Mouse (Mus musculus) lung, postnatal 0 days (tissue): ENCODE results near the gene Rapgef6. TPM values are rescaled to one million over a fixed set of nuclear protein-coding genes. Genes with fewer than 3 reads are reported as not detected.

ENCODE experiments used
- ATAC-seq: fragments of 200-750 bp; cut with Nextera tagmentation; 2 replicates; pipeline ENCODE4 v1.8.0; 2017; ENCODE audit warnings: moderate library complexity
- DNase-seq: peaks from one replicate; pipeline ENCODE4 v3.0.0-alpha.2; 2016; ENCODE audit warnings: low spot score
- H3K27ac ChIP-seq: fragments of 300-500 bp; sonication (generic); 2 replicates; pipeline ENCODE4 v1.5.1; 2014; ENCODE audit warnings: antibody characterized with exemption, mild to moderate bottlenecking, low read length, mixed read lengths
- H3K27me3 ChIP-seq: fragments of 300-500 bp; sonication (generic); replicated peaks from 2 replicates; pipeline ENCODE4 v1.6.1; 2014; ENCODE audit warnings: low read length, mixed read lengths; ENCODE audit not compliant: insufficient read depth
- H3K36me3 ChIP-seq: fragments of 300-500 bp; sonication (generic); 2 replicates; pipeline ENCODE4 v1.6.1; 2014; ENCODE audit warnings: low read length, mixed read lengths; ENCODE audit not compliant: insufficient read depth
- H3K4me1 ChIP-seq: fragments of 300-500 bp; sonication (generic); 2 replicates; pipeline ENCODE4 v1.6.1; 2014; ENCODE audit warnings: antibody characterized with exemption, low read depth, low read length, mixed read lengths; ENCODE audit not compliant: insufficient read depth
- H3K4me2 ChIP-seq: fragments of 300-500 bp; sonication (generic); replicated peaks from 2 replicates; pipeline ENCODE4 v1.6.1; 2014; ENCODE audit warnings: low read depth, mild to moderate bottlenecking, low read length, moderate library complexity, mixed read lengths
- H3K4me3 ChIP-seq: fragments of 300-500 bp; sonication (generic); 2 replicates; pipeline ENCODE4 v1.5.1; 2014; ENCODE audit warnings: low read depth, low read length
- H3K9ac ChIP-seq: fragments of 300-500 bp; sonication (generic); replicated peaks from 2 replicates; pipeline ENCODE4 v1.6.1; 2014; ENCODE audit warnings: low read depth, mild to moderate bottlenecking
- H3K9me3 ChIP-seq: fragments of 300-500 bp; sonication (generic); 2 replicates; pipeline ENCODE4 v1.6.1; 2016; ENCODE audit warnings: low read length, mixed read lengths
- CTCF ChIP-seq: IDR thresholded peaks from 2 replicates; pipeline ENCODE4 v1.5.1; 2016; ENCODE audit warnings: antibody characterized with exemption, mild to moderate bottlenecking
- EP300 ChIP-seq: IDR thresholded peaks from 2 replicates; pipeline ENCODE4 v1.6.1; 2016; ENCODE audit warnings: antibody characterized with exemption, mild to moderate bottlenecking, control low read depth
- WGBS: fragments of 180-500 bp; shearing (Covaris S2); extraction: QIAGEN DNeasy Blood & Tissue Kit; methylation state at CpG from one replicate; pipeline ENCODE4 v1.1.7; 2014; 5-methylcytosine and 5-hydroxymethylcytosine counted together
- polyA plus RNA-seq: library from polyadenylated mRNA; unstranded; fragments of >200 nt; fragmentation: Nextera tagmentation; extraction: Ambion mirVana; gene quantifications from 2 replicates; pipeline ENCODE4 v1.2.1, GENCODE M21; 2015

The Rapgef6 gene
- polyA plus RNA-seq, 1 experiment from 2014 or later: 28.3 TPM

- Histone ChIP-seq H3K4me1 (peaks cover 5% of the 10 kb centered on the region; the same call in 1 of the 2 replicates), H3K27me3 (no peaks in the 10 kb centered on the region), H3K9ac (no peak overlapping the region), H3K9me3 (no peaks in the 10 kb centered on the region), H3K4me2 (no peak overlapping the region), H3K36me3 (no peaks in the 10 kb centered on the region), H3K27ac (peak overlapping the region; percentile 55; the same call in 1 of the 2 replicates), H3K4me3 (no peak overlapping the region)
- TF ChIP-seq CTCF (no peak), EP300 (no peak)
- 92% methylated on average over 1 of the region's 1 CpGs for WGBS
- DNase-seq (no peak), ATAC-seq (no peak)
These were observed 8.3 kb downstream of the Rapgef6 start for GRCm38 (mm10) chr11:54530916-54531315.

GRCm38 (mm10) chr11:54533834-54534233 lies 11.2 kb downstream of the Rapgef6 start:
- H3K9me3 ChIP-seq: no peaks in the 10 kb centered on the region

DNA sequence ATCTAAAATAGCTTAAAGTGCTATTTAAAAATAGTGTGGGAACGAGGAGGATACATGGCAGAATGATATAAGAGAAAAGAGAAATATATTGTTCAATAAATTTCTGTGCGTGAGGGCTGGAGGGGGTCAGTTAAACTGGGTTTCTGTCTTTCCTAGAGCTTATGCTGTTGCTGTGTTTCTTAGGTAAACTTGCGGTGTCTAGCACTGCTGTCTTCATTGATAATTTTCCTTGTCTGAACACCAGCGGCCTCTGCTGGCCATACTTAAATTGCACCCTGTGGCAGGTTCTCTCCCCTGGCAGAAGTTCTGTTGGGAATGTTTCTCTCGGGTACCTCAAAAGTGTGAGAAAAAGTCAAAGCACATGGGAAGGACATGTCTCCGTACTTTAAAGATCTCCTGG lies 12.2 kb downstream of the Rapgef6 start:
- Histone ChIP-seq H3K27ac (no peak overlapping the region), H3K4me1 (peaks cover 12% of the 10 kb centered on the region; the same call in 1 of the 2 replicates), H3K4me3 (no peak overlapping the region), H3K9me3 (no peaks in the 10 kb centered on the region), H3K4me2 (no peak overlapping the region), H3K27me3 (no peaks in the 10 kb centered on the region), H3K36me3 (no peaks in the 10 kb centered on the region), H3K9ac (no peak overlapping the region)
- ATAC-seq (0 out of 2 replicates have a peak, but pooled peaks have one; percentile 33), DNase-seq (peak; percentile 81)
- WGBS: 40% methylated on average over 6 of the region's 6 CpGs
- TF ChIP-seq EP300 (no peak), CTCF (peak; percentile 88)

More at GRCm38 (mm10) chr11:54533834-54534233, 11.2 kb downstream of the Rapgef6 start:
- Histone ChIP-seq H3K9ac (no peak overlapping the region), H3K27ac (no peak overlapping the region), H3K27me3 (no peaks in the 10 kb centered on the region), H3K4me2 (no peak overlapping the region), H3K4me3 (no peak overlapping the region), H3K4me1 (peaks cover 8% of the 10 kb centered on the region; the same call in 1 of the 2 replicates), H3K36me3 (no peaks in the 10 kb centered on the region)
- WGBS: 61% methylated on average over 2 of the region's 2 CpGs
- no peak for ATAC-seq
- TF ChIP-seq CTCF (no peak), EP300 (no peak)
- no peak for DNase-seq

DNA sequence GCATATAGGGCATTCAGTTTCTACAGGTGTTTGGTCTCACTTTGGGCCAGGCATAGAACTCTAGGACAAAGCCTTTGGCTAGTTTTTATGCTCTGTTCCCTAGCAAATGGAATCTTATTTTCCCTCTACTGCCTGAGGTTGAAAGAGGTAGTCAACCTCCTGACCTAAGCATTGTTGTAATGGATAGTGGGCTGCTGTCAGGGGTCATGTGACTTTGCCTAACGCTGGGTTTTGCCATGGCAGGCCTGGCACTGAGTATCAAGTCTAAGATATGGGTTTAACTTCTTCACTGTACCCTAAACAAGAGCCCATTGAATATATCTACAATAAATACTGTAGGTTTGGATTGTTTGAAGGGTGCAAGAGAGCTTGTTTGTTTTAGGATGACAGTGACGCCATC lies 16.4 kb downstream of the Rapgef6 start:
- Histone ChIP-seq H3K9ac (no peak overlapping the region), H3K4me3 (no peak overlapping the region), H3K27me3 (no peaks in the 10 kb centered on the region), H3K36me3 (no peaks in the 10 kb centered on the region), H3K27ac (no peak overlapping the region), H3K4me1 (peaks cover 7% of the 10 kb centered on the region; the same call in 1 of the 2 replicates), H3K9me3 (no peaks in the 10 kb centered on the region), H3K4me2 (no peak overlapping the region)
- no peak for DNase-seq
- WGBS: 46% methylated on average over 2 of the region's 2 CpGs
- ATAC-seq: no peak
- TF ChIP-seq CTCF (no peak), EP300 (no peak)

DNA sequence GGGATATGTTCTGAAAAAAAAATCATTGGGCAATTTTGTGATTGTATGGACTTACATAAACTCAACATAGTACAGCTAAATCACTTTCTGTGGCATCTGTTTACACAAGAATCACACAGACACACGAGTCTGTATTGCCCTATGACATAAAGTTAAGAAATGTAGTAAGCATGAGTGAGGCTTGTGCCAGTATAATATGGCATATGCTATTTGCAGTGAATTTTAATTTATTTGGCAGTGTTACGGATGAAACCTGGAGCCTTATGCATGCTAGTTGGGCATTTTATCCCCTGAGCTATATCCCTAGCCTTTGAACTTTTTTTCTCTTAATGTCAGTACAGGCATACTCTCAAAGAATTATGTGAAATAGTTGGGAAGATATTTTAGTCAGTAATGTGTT lies 16.8 kb downstream of the Rapgef6 start:
- H3K4me2 ChIP-seq: no peak overlapping the region
- WGBS: 54% methylated on average over 2 of the region's 2 CpGs
- no peaks in the 10 kb centered on the region for H3K27me3 ChIP-seq
- no peak overlapping the region for H3K9ac ChIP-seq
- DNase-seq (no peak), ATAC-seq (no peak)
- H3K9me3 ChIP-seq: no peaks in the 10 kb centered on the region
- H3K27ac ChIP-seq: no peak overlapping the region
- no peak overlapping the region for H3K4me3 ChIP-seq
- H3K36me3 ChIP-seq: no peaks in the 10 kb centered on the region
- TF ChIP-seq EP300: no peak
- no peak for TF ChIP-seq CTCF
- peaks cover 7% of the 10 kb centered on the region; the same call in 1 of the 2 replicates for H3K4me1 ChIP-seq

DNA sequence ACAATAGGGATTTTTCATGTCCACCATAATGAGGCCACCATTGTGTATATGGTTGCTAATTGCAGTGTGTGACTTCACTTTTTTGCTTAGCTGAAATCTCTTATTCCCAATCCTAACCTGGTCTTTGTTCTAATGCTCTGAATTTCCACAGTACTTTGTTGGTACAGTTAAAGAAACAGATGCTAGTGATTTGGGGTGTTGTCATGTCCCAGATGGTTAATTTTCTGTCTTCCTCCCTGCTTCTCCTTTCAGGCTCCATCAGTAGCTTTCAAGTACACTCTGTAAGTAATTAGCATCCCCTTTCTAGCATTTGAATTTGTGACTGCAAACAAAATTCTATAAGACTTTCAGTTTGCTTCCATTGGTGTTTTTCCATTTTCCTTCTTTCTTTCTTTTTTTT lies 17.7 kb downstream of the Rapgef6 start:
- no peak overlapping the region for H3K4me3 ChIP-seq

GRCm38 (mm10) chr11:54542414-54542813 lies 19.8 kb downstream of the Rapgef6 start:
- Histone ChIP-seq H3K4me1 (peaks cover 7% of the 10 kb centered on the region; the same call in 1 of the 2 replicates), H3K36me3 (no peaks in the 10 kb centered on the region), H3K9me3 (no peaks in the 10 kb centered on the region), H3K27ac (no peak overlapping the region), H3K4me3 (no peak overlapping the region), H3K9ac (no peak overlapping the region), H3K4me2 (no peak overlapping the region), H3K27me3 (no peaks in the 10 kb centered on the region)
- DNase-seq (no peak), ATAC-seq (no peak)
- no peak for TF ChIP-seq EP300
- no peak for TF ChIP-seq CTCF

More for the DNA sequence above, 17.7 kb downstream of the Rapgef6 start:
- Histone ChIP-seq H3K4me2 (no peak overlapping the region), H3K27ac (no peak overlapping the region), H3K36me3 (no peaks in the 10 kb centered on the region), H3K4me1 (peaks cover 7% of the 10 kb centered on the region; the same call in 1 of the 2 replicates), H3K9me3 (no peaks in the 10 kb centered on the region), H3K27me3 (no peaks in the 10 kb centered on the region), H3K9ac (no peak overlapping the region)
- DNase-seq (no peak), ATAC-seq (no peak)
- TF ChIP-seq EP300: no peak
- TF ChIP-seq CTCF: no peak
